Mouse (Mus musculus) spleen, adult 2 months (tissue): ENCODE results near the gene Tmsb15b1.
A peak's percentile ranks its signal among the peaks of the same experiment; 100 is the strongest.

ENCODE experiments used
- CTCF ChIP-seq: fragments of 200-500 bp; IDR thresholded peaks from 2 replicates; pipeline ENCODE4 v1.5.1; 2011; ENCODE audit warnings: mild to moderate bottlenecking, inconsistent platforms; ENCODE audit not compliant: insufficient read depth, insufficient read length, insufficient replicate concordance; ENCODE audit errors: extremely low read depth
- POLR2A ChIP-seq: fragments of 200-500 bp; IDR thresholded peaks from 2 replicates; pipeline ENCODE4 v1.6.1; 2011; ENCODE audit warnings: low read depth, low read length, inconsistent platforms

DNA sequence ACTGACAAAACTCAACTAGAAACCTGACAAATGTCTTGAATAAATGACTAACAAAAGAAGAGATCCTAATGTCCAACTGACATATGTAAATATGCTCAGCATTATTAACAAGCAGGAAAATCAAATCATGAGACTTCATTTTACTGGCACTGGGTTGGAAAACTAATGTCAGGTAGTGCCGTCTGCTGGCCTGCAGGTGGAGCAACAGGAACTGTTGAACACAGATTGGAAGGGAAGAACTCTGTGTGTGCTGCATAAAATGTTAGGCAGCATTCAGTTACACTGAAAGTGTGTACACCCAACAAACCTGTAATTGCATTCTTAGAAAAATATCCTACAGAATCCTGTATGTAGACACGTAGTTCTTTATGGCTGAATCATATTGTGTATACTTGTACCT lies 17.0 kb downstream of the Tmsb15b1 start:
- TF ChIP-seq CTCF, result peak; percentile 21; the same call in 1 of the 2 replicates
- no peak for TF ChIP-seq POLR2A
